Mouse (Mus musculus) CH12.LX (cell line): ENCODE data around the gene Traf1. TPM values are rescaled to one million over a fixed set of nuclear protein-coding genes. Genes with fewer than 3 reads are reported as not detected.

ENCODE experiments used
- DNase-seq: peaks from one replicate; pipeline ENCODE4 v3.0.0-alpha.2; 2013; ENCODE audit errors: extremely low read depth
- H3K27ac ChIP-seq: 2 replicates; pipeline ENCODE4 v1.5.1; 2012; ENCODE audit warnings: low read depth, mild to moderate bottlenecking, control low read depth, moderate library complexity; ENCODE audit not compliant: insufficient read depth
- H3K27me3 ChIP-seq: replicated peaks from 2 replicates; pipeline ENCODE3; 2012; ENCODE audit warnings: inconsistent platforms
- H3K36me3 ChIP-seq, 2 experiments: replicated peaks in 1 of 2; 2 replicates each; pipeline versions ENCODE3 to v1.6.1; 2012; ENCODE audit warnings: inconsistent platforms in 1 of 2, low read length in 1 of 2, mild to moderate bottlenecking in 1 of 2, mixed read lengths in 1 of 2, moderate library complexity in 1 of 2; ENCODE audit not compliant: control insufficient read depth in 1 of 2, insufficient read depth in 1 of 2
- H3K4me1 ChIP-seq, 2 experiments: 2 replicates each; pipeline ENCODE4 v1.6.1; 2012; ENCODE audit warnings: inconsistent platforms in 1 of 2, moderate library complexity in 1 of 2; ENCODE audit not compliant: insufficient read depth in 2 of 2, control insufficient read depth in 1 of 2
- H3K4me2 ChIP-seq: 2 replicates; pipeline ENCODE4 v1.6.1; 2012; ENCODE audit warnings: low read depth, mild to moderate bottlenecking, control low read depth; ENCODE audit not compliant: poor library complexity, insufficient read depth, severe bottlenecking
- H3K4me3 ChIP-seq, 3 experiments: fragments of 150-350 bp in 1 of 3; sonication (generic) in 1 of 3; replicated peaks in 1 of 3; 2 replicates each; pipeline versions ENCODE3 to v1.5.1; 2011 to 2012; ENCODE audit warnings: low read depth in 2 of 3, low read length in 2 of 3, mild to moderate bottlenecking in 2 of 3, moderate library complexity in 2 of 3, control low read depth in 1 of 3, improper control_type of control experiment in 1 of 3, inconsistent platforms in 1 of 3, mixed read lengths in 1 of 3; ENCODE audit not compliant: poor library complexity in 1 of 3
- H3K79me2 ChIP-seq: replicated peaks from 2 replicates; pipeline ENCODE4 v1.6.1; 2012; ENCODE audit warnings: mild to moderate bottlenecking, moderate library complexity; ENCODE audit not compliant: control insufficient read depth, poor library complexity, insufficient read depth, severe bottlenecking; ENCODE audit errors: extremely low read depth
- H3K9ac ChIP-seq: 2 replicates; pipeline ENCODE4 v1.6.1; 2012; ENCODE audit warnings: low read depth, mild to moderate bottlenecking, control low read depth, moderate library complexity; ENCODE audit not compliant: insufficient read depth
- H3K9me3 ChIP-seq: replicated peaks from 2 replicates; pipeline ENCODE3; 2012; ENCODE audit warnings: low read length, inconsistent platforms, mixed read lengths
- CHD1 ChIP-seq: IDR thresholded peaks from 2 replicates; pipeline ENCODE4 v1.6.1; 2012; ENCODE audit warnings: low read depth, low read length, improper control_type of control experiment, inconsistent platforms
- CHD2 ChIP-seq: IDR thresholded peaks from 2 replicates; pipeline ENCODE4 v1.6.1; 2011; ENCODE audit warnings: low read length, improper control_type of control experiment
- CTCF ChIP-seq, 2 experiments: IDR thresholded peaks in 1 of 2; conservative IDR thresholded peaks in 1 of 2; 2 replicates each; pipeline ENCODE4 v1.5.1; 2011 to 2012; ENCODE audit warnings: low read depth in 2 of 2, low read length in 2 of 2, improper control_type of control experiment in 1 of 2, inconsistent platforms in 1 of 2, mild to moderate bottlenecking in 1 of 2, moderate library complexity in 1 of 2
- E2F4 ChIP-seq: IDR thresholded peaks from 2 replicates; pipeline ENCODE4 v1.6.1; 2011; ENCODE audit warnings: low read depth, low read length, improper control_type of control experiment; ENCODE audit not compliant: insufficient replicate concordance
- ELF1 ChIP-seq: IDR thresholded peaks from 2 replicates; pipeline ENCODE4 v1.6.1; 2014; ENCODE audit warnings: low read depth, mild to moderate bottlenecking, inconsistent platforms, low read length, improper control_type of control experiment
- EP300 ChIP-seq: IDR thresholded peaks from 2 replicates; pipeline ENCODE4 v1.6.1; 2011; ENCODE audit warnings: low read length, improper control_type of control experiment
- ETS1 ChIP-seq: conservative IDR thresholded peaks from 2 replicates; pipeline ENCODE4 v1.6.1; 2012; ENCODE audit warnings: low read depth, mild to moderate bottlenecking, inconsistent platforms, low read length, improper control_type of control experiment, moderate library complexity
- GABPA ChIP-seq: IDR thresholded peaks from 2 replicates; pipeline ENCODE4 v1.6.1; 2012; ENCODE audit warnings: low read depth, low read length, improper control_type of control experiment, inconsistent platforms; ENCODE audit not compliant: insufficient replicate concordance
- HCFC1 ChIP-seq: IDR thresholded peaks from 2 replicates; pipeline ENCODE4 v1.6.1; 2012; ENCODE audit warnings: low read depth, mild to moderate bottlenecking, inconsistent platforms, low read length, improper control_type of control experiment
- IRF4 ChIP-seq: IDR thresholded peaks from 2 replicates; pipeline ENCODE4 v1.6.1; 2014; ENCODE audit warnings: low read depth, mild to moderate bottlenecking, inconsistent platforms, low read length, improper control_type of control experiment
- JUN ChIP-seq: IDR thresholded peaks from 2 replicates; pipeline ENCODE4 v1.6.1; 2011; ENCODE audit warnings: low read depth, mild to moderate bottlenecking, low read length, improper control_type of control experiment, moderate library complexity; ENCODE audit not compliant: insufficient read depth
- JUND ChIP-seq: conservative IDR thresholded peaks from 2 replicates; pipeline ENCODE4 v1.6.1; 2011; ENCODE audit warnings: low read depth, low read length, improper control_type of control experiment
- MAFK ChIP-seq: IDR thresholded peaks from 2 replicates; pipeline ENCODE4 v1.6.1; 2011; ENCODE audit warnings: low read length, improper control_type of control experiment; ENCODE audit not compliant: insufficient replicate concordance
- MAX ChIP-seq: IDR thresholded peaks from 2 replicates; pipeline ENCODE4 v1.6.1; 2011; ENCODE audit warnings: low read length, improper control_type of control experiment
- MAZ ChIP-seq: IDR thresholded peaks from 2 replicates; pipeline ENCODE4 v1.6.1; 2012; ENCODE audit warnings: low read depth, mild to moderate bottlenecking, inconsistent platforms, low read length, improper control_type of control experiment, moderate library complexity
- MEF2A ChIP-seq: IDR thresholded peaks from 2 replicates; pipeline ENCODE4 v1.6.1; 2014; ENCODE audit warnings: low read depth, mild to moderate bottlenecking, inconsistent platforms, low read length, improper control_type of control experiment, borderline replicate concordance
- MXI1 ChIP-seq: IDR thresholded peaks from 2 replicates; pipeline ENCODE4 v1.6.1; 2011; ENCODE audit warnings: mild to moderate bottlenecking, low read depth, low read length, improper control_type of control experiment
- NELFE ChIP-seq: IDR thresholded peaks from 2 replicates; pipeline ENCODE4 v1.6.1; 2011; ENCODE audit warnings: low read depth, low read length, improper control_type of control experiment
- NRF1 ChIP-seq: IDR thresholded peaks from 2 replicates; pipeline ENCODE4 v1.6.1; 2014; ENCODE audit warnings: low read depth, mild to moderate bottlenecking, inconsistent platforms, low read length, improper control_type of control experiment, moderate library complexity
- PAX5 ChIP-seq: IDR thresholded peaks from 2 replicates; pipeline ENCODE4 v1.6.1; 2012; ENCODE audit warnings: low read length, inconsistent platforms, mixed read lengths
- POLR2A ChIP-seq: IDR thresholded peaks from 2 replicates; pipeline ENCODE4 v1.6.1; 2011; ENCODE audit warnings: low read depth, mild to moderate bottlenecking, improper control_type of control experiment, low read length
- POLR2AphosphoS2 ChIP-seq: IDR thresholded peaks from 2 replicates; pipeline ENCODE4 v1.6.1; 2011; ENCODE audit warnings: low read depth, low read length, improper control_type of control experiment
- RCOR1 ChIP-seq: conservative IDR thresholded peaks from 2 replicates; pipeline ENCODE4 v1.6.1; 2012; ENCODE audit warnings: low read depth, mild to moderate bottlenecking, inconsistent platforms, low read length, improper control_type of control experiment
- SIN3A ChIP-seq: IDR thresholded peaks from 2 replicates; pipeline ENCODE4 v1.6.1; 2012; ENCODE audit warnings: low read length, improper control_type of control experiment, inconsistent platforms
- SMC3 ChIP-seq: IDR thresholded peaks from 2 replicates; pipeline ENCODE4 v1.6.1; 2011; ENCODE audit warnings: low read depth, low read length, improper control_type of control experiment
- TBP ChIP-seq: conservative IDR thresholded peaks from 2 replicates; pipeline ENCODE4 v1.6.1; 2011; ENCODE audit warnings: low read depth, low read length, improper control_type of control experiment
- TCF12 ChIP-seq: IDR thresholded peaks from 2 replicates; pipeline ENCODE4 v1.6.1; 2014; ENCODE audit warnings: low read depth, mild to moderate bottlenecking, inconsistent platforms, low read length, improper control_type of control experiment
- UBTF ChIP-seq: IDR thresholded peaks from 2 replicates; pipeline ENCODE4 v1.6.1; 2012; ENCODE audit warnings: low read depth, mild to moderate bottlenecking, inconsistent platforms, low read length, improper control_type of control experiment, moderate library complexity
- USF1 ChIP-seq: IDR thresholded peaks from 2 replicates; pipeline ENCODE4 v1.6.1; 2014; ENCODE audit warnings: low read depth, mild to moderate bottlenecking, inconsistent platforms, low read length, improper control_type of control experiment
- USF2 ChIP-seq: conservative IDR thresholded peaks from 2 replicates; pipeline ENCODE4 v1.6.1; 2011; ENCODE audit warnings: low read depth, low read length, improper control_type of control experiment
- ZC3H11A ChIP-seq: IDR thresholded peaks from 2 replicates; pipeline ENCODE4 v1.6.1; 2012; ENCODE audit warnings: low read depth, mild to moderate bottlenecking, inconsistent platforms, low read length, improper control_type of control experiment
- ZKSCAN1 ChIP-seq: IDR thresholded peaks from 2 replicates; pipeline ENCODE4 v1.6.1; 2012; ENCODE audit warnings: low read depth, inconsistent platforms, low read length, improper control_type of control experiment, borderline replicate concordance
- ZMIZ1 ChIP-seq: IDR thresholded peaks from 2 replicates; pipeline ENCODE4 v1.6.1; 2012; ENCODE audit warnings: low read depth, mild to moderate bottlenecking, inconsistent platforms, low read length, improper control_type of control experiment
- ZNF384 ChIP-seq: IDR thresholded peaks from 2 replicates; pipeline ENCODE4 v1.6.1; 2012; ENCODE audit warnings: low read depth, low read length, improper control_type of control experiment, inconsistent platforms
- dilution Hi-C: fragments of 300-500 bp; cut with MboI; formaldehyde crosslinking; loops from 2 replicates; pipeline ENCODE4 v1.14.3; 2020; ENCODE audit warnings: low sequenced_read_pairs; ENCODE audit not compliant: extremely low pct_unique_long_range_greater_than_20kb, extremely low pct_ligation_motif_present
- in situ Hi-C: fragments of 300-500 bp; cut with MboI; formaldehyde crosslinking; loops from 3 replicates; pipeline ENCODE4 v1.14.3; 2019; ENCODE audit warnings: low sequenced_read_pairs, low pct_ligation_motif_present, low pct_unique_long_range_greater_than_20kb, mixed read lengths
- polyA plus RNA-seq: library from polyadenylated mRNA; unstranded; fragments of >175 nt; gene quantifications from 2 replicates; pipeline ENCODE4 v1.2.1, GENCODE M21; 2012; ENCODE audit warnings: low read depth; ENCODE audit not compliant: insufficient read length
- total RNA-seq, 2 experiments: library from RNA; depleted of rRNA; stranded (reverse); fragments of 300-350 nt in 1 of 2; fragments of >200 nt in 1 of 2; gene quantifications; 2 replicates each; pipeline ENCODE4 v1.2.3; 2012 to 2014

The Traf1 gene
- total and polyA plus RNA-seq, 3 experiments: 47.9 to 151 (median 66.9) TPM

DNA sequence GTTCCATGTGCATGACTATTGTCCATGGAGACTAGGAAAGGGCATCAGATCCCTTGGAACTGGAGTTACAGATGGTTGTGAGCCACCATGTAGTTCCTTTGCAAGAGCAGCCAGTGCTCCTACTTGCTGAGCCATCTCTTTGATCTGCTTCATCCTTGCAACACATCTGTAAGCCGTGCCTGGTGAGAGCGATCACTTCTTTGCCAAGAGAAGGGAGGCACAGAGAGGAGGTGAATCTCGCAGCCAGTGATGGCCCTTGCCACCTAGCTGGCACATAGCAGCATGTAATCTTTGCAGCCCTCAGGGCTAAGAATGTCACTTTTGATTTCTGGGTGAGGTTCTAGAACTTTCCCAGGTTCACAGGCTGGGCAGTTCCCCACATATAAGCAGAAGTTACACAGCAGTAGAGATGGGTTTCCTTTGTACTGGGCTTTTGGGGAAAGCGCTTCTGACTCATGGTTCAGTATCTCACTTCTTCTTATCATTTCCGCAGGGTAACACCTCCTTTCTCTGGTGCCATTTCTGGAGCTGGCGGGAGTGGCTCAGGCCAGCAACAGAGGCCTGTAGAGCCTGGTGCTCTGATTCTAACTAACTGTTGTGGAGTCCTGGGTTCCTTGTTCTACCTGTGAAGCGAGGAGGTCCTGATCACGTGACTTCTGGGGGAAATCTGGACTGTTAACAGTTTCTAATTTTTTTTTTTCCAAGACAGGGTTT is 15.5 kb upstream of the Traf1 start (continued):
- TF ChIP-seq SIN3A (no peak; the same call in 1 of the 2 replicates), UBTF (0 out of 2 replicates have a peak, but pooled peaks have one; percentile 56), GABPA (no peak), E2F4 (peak; percentile 57; the same call in 1 of the 2 replicates), NRF1 (peak; percentile 49), ZMIZ1 (no peak), USF1 (peak; percentile 80), EP300 (peak; percentile 95), NELFE (no peak), HCFC1 (no peak; the same call in 1 of the 2 replicates), SMC3 (no peak), POLR2AphosphoS2 (no peak), MAFK (0 out of 2 replicates have a peak, but pooled peaks have one; percentile 73)

DNA sequence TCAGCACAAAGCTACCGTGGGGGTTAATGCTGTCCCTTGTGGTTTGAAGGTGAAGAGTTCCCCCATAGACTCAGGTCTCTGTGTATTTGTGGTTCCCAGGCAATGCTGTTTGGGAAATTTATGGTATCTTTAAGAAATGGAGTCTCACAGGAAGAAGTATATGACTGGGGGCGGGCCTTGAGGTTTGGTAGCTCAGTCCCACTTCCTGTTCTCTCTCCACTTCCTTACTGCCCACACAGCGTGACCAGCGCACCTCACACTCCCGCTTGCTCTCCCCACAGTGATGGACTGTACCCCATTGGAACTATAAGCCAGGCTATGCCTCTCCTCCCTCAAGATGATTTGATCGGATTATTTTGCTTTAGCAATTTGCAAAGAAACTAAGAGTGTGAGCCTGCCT is 14.9 kb upstream of the Traf1 start:
- peak; percentile 80 for DNase-seq
- in situ Hi-C loops (no loop called here), dilution Hi-C loops (no loop called here)
- Histone ChIP-seq H3K4me3 (peak overlapping the region in 2 of 3 experiments; percentile 32 to 39), H3K4me1 (peaks cover 22 to 64% of the 10 kb centered on the region in 2 experiments), H3K27me3 (no peaks in the 10 kb centered on the region), H3K79me2 (no peaks in the 10 kb centered on the region), H3K9ac (peak overlapping the region; percentile 21; the same call in 1 of the 2 replicates), H3K27ac (peak overlapping the region; percentile 95), H3K9me3 (peaks cover 7% of the 10 kb centered on the region), H3K36me3 (no peaks in the 10 kb centered on the region), H3K4me2 (peak overlapping the region; percentile 17)
- TF ChIP-seq ELF1 (peak; percentile 85), RCOR1 (no peak), JUN (no peak), EP300 (peak; percentile 41; the same call in 1 of the 2 replicates), CHD2 (0 out of 2 replicates have a peak, but pooled peaks have one; percentile 7), TCF12 (peak; percentile 51; the same call in 1 of the 2 replicates), MAZ (no peak), ETS1 (no peak; the same call in 1 of the 2 replicates), POLR2AphosphoS2 (no peak), TBP (peak; percentile 64; the same call in 1 of the 2 replicates), MEF2A (0 out of 2 replicates have a peak, but pooled peaks have one; percentile 36), NELFE (peak; percentile 63; the same call in 1 of the 2 replicates), CHD1 (no peak), POLR2A (peak; percentile 52; the same call in 1 of the 2 replicates), CTCF (conservative IDR thresholded peaks at IDR 0.05 in 1 of 2, IDR thresholded peaks at IDR 0.05 in 1 of 2; ENCODE audit: low read depth in 2 of 2, low read length in 2 of 2) (no peak), ZMIZ1 (no peak), SIN3A (no peak), USF2 (no peak), SMC3 (no peak), MXI1 (no peak), ZC3H11A (no peak), JUND (no peak), ZNF384 (no peak), MAX (no peak), ZKSCAN1 (no peak), PAX5 (0 out of 2 replicates have a peak, but pooled peaks have one; percentile 20), GABPA (no peak), MAFK (no peak), UBTF (no peak), IRF4 (peak; percentile 62), NRF1 (no peak), E2F4 (no peak)
